Mouse (Mus musculus) stomach, postnatal 0 days (tissue): Measurements from ENCODE around the gene Myh3.

Source experiments
- CTCF ChIP-seq: IDR thresholded peaks from 2 replicates; pipeline ENCODE4 v1.5.1; 2016; ENCODE audit warnings: antibody characterized with exemption, low read depth, mild to moderate bottlenecking, moderate library complexity
- EP300 ChIP-seq: optimal IDR thresholded peaks from 2 replicates; pipeline ENCODE3; 2016; ENCODE audit warnings: antibody characterized with exemption

GRCm38 (mm10) chr11:67082793-67083192, 4.7 kb downstream of the Myh3 start:
- TF ChIP-seq CTCF (no peak), EP300 (no peak)
